Mouse (Mus musculus) T-helper 1 cell (primary cell): ENCODE data around the gene Oasl1.
"Not testable (repeated sequence)": the region's sequence is repeated elsewhere in the genome, so short reads cannot be mapped to it uniquely, and the experiment has no call there.

Experiments
- in situ Hi-C: fragments of 300-600 bp; cut with MboI, MseI; formaldehyde crosslinking; loops from one replicate; pipeline ENCODE4 v1.15.1; 2025; ENCODE audit warnings: high pct_unique_total_duplicates

Gene Oasl1

DNA sequence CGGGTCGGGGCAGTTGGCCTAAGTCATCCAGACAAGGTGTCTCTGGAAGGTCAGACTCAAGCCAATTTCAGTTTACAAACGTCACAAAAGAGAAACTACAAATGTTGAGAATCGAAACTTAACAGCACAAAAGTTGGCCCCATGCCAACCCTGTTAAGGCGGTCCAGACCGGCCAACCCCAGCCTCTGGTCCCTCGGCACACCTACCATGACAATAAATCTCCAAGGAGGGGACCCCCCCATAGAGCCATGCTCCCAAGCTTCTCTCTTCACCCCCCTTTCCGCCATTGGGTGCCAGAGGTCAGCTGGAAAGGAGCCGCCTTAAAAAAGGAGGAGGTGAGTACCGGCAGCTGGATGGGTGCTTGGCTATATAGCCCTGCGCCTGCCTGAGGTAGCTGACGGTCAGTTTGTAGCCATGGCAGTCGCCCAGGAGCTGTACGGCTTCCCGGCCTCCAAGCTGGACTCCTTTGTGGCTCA, at the start of gene Oasl1:
Oasl1 (plus strand) TSS at position 243 of the 476 bp plus-strand sequence.
- in situ Hi-C loops: no loop called here

DNA sequence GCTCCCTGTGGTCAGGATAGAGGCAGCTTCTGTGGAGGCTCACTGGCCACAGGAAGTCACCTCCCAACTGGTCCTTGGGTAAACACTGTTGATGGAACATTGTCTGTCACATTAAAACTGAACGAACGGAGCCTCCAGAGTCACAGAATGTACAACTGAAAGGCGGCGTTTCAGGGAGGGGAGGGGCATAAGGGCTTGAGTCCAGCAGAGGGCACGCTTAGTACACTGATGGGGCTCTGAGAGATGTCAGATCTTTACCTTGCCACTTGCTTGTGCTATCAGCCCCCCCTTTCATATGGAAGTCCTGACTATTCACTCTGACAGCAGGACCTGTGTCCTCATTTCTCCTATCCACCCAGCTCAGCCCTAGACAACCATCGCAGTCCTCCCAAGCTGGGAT, 47.2 kb upstream of the Oasl1 start:
- in situ Hi-C loops: no loop called here

DNA sequence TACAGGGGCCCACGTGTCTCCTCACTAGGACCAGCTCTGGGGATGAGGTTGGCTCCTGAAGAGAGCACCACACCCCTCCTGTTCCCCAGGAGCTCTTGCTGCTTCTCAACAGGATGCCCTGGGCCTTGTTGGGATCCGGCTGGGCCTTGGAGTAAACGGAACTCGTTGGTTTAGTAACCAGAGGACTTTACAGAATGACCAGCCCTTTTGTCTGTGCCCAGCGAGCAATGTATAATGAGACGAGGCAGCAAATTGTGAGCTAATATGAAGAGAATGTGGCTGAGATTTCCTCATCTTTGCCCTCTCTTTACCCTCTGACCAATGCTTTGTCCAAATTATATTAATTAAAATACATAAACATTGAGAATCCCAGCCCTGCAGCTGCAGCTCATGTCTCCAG, 46.7 kb upstream of the Oasl1 start:
- in situ Hi-C loops: no loop called here

DNA sequence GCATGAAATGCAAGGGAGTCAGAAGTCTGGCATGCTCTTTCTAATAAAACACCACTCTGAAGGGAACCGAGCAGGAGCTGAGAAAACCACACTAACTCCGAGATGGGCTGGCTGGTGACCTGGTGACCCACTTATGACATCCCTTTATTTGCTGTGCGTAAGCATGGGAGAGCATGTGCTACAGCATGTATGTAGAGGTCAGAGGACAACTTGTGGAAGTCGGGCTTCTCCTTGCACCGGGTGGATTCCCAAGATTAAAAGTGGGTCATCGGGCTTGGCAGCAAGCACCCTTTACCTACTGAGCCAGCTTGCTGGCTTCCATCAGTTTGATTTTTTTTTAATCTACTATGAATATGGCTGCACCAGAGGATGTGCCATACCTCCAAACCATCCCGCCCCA, 45.6 kb upstream of the Oasl1 start:
- in situ Hi-C loops: no loop called here

DNA sequence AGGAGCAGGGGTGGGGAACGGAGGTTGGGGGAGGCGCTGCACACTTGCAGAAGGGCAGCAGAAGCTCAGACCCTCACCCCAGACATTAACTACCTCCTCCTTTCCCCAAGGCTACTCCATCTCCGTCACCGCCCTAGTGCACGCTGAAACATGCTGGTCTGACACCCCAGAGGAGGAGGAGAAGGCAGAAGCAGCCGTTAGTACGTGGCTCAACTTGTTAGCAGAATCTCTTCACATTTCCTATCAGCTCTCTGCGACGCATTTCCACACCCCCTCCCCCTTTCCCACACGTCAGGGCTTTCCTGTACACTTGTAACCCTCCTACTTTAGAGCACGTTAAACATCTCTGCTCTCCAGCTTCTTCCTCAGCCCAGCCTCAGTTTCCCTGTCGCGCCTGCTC, 43.6 kb upstream of the Oasl1 start:
- in situ Hi-C loops: no loop called here

DNA sequence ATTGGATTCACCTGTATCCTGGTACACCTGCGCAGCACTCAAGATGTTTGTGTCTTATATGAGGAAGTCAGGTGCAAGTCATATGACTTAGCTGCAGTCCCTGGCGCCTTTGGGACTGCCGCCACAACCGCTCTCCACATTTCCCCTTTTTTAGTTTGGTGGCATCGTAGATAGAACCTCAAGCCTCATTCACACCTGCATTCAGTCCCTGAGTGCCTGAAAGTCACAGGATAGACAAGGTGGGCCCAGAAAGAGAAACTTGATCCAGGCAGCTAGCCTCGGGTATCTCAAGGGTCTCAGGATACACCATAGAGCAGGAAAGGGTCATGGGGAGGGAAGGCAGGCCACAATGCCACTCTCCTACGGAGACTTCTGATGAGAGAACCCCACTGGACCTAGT, 40.7 kb upstream of the Oasl1 start:
- in situ Hi-C loops: not testable (repeated sequence)

DNA sequence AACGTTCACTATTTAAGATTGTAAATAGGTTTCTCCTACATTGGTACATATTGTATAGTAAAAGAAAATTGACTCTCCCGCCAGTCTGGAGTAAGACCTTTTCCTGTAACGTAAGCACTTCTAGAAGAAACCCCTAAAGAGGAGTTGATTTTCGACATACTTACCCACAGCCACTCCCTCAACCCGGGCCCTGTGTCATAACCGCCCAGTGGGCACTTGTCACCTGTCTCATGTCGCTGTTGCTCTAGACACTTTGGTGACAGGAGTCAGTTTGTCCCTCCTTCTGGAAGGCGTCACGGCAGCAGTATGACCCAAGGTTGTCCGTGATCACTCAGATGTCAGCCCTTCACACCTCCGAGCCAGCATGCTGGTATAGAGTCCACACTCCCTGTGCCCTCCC, 40.0 kb upstream of the Oasl1 start:
- in situ Hi-C loops: no loop called here

DNA sequence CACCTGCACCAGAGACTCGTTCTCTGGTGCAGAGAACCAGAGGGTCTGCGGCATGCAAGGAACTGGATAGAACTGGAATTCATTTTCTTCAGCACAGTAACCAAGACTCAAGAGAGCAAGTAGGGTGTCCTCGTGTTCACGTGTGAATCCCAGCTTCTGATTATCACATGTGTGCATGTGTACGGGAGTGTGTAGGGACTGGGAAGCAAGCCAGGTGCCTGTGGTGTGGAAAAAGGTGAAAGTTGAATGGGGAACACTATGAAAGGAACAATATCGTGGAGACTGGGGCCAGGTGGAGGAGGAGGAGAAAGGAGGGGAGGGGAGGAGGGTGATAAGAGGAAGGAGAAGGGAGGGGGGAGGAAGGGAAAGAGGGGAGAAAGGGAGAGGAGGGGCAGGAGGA, 36.2 kb upstream of the Oasl1 start:
- in situ Hi-C loops: no loop called here

DNA sequence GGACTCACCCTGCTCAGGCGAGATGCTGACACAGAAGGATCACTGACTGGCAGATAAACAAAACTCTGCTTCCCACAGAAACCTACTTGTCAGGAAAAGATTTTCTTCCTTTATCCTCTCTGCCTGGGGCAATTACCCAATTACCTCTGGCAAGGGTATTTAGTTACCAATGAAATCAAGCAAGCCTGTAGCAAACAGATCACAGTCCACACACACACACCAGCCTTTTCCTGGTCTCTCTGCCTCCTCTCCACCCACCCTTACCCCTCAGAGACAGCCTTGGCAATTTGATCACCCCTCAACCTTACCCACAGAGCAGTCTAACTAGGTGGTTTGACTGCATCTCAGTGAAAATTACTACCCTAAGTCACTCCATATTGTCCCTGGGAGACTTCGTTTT, 34.0 kb upstream of the Oasl1 start:
- in situ Hi-C loops: no loop called here

DNA sequence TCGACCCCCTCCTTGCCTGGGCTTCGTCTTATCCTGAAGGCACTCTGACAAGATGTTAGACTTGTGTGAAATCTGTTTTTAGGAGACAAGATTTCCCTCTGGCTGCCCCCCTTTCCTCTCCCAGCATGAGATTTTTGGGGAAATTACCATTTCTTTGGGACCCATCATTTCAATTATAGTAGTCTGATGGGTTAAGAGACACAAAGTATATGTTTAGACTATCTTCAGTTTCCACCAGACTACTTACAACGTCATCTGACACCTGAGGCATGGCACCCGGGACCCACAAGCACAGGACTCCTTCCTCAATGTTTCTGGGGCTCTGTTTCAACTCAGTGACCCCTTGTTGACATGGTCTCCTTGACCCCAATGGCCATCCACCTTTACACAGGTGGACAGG, 27.5 kb upstream of the Oasl1 start:
- in situ Hi-C loops: no loop called here

DNA sequence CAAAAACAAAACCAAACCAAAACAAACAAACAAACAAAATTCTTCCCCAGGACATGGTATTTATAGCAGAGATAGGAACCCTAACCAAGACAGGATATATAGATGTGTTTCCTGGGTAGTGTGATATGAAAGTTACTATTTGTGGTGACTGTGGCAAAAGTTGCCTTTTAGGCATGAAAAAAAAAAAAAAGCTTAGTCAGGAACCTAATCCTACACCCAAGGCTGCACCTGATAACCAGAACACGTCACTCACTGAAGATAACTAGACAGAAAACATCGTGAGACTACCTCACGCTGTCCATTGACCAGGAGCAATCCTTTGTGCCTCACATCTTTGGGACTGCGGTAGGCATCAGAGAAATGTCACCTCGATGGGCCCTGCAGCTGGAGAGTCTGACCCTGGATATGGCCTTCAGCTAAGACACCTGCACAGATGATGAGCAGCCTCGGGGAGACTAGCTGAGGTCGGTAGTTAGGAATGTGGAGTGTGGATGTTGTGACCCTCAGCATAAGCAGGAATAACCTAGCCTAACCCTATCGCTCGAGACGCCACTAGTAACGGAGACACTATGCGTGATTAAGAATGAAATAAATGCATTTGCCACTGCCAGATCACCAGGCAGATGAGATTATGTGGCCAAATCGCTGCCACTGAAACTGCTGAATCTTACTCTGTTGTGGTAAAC, 26.2 kb upstream of the Oasl1 start, which contains the start of gene Oasl2:
Oasl2 (plus strand) TSS at position 249 of the 686 bp plus-strand sequence.
- in situ Hi-C loops: no loop called here

DNA sequence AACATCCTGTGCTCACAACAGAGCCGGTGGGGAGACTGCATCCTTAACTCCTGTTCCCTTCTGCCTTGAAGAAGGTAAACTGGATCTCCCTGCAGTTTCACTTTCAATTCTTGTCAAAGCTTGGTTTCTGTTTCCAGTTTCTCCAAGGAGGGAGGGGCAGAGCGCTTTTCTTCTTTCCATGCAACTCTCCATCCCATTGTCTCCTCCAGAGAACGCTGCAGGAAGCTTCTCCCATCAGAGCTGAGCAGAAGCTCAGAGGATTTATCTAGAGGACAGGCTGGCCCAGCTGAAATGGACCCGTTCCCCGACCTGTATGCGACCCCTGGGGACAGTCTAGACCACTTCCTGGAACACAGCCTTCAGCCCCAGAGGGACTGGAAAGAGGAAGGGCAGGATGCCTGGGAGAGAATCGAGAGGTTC, 25.7 kb upstream of the Oasl1 start:
- in situ Hi-C loops: no loop called here

DNA sequence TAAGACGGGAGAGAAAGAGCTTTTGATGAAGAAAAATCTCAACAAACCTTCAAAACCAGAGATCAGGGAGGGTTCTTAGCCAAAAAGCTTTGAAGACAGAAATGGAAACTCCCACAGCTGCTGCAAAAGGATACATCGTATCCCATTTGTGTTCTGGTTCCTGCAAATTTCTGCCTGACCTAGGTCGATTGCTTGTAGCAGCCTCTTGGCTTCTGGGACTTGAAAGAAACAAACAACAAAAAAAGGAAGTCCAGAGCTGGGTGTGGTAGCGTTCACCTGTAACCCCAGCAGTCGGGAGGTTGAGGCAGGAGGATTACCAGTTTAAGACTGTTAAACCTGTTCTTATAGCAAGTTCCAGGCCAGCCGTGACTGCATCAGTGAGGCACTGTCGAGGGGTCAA, 24.2 kb upstream of the Oasl1 start:
- in situ Hi-C loops: no loop called here

DNA sequence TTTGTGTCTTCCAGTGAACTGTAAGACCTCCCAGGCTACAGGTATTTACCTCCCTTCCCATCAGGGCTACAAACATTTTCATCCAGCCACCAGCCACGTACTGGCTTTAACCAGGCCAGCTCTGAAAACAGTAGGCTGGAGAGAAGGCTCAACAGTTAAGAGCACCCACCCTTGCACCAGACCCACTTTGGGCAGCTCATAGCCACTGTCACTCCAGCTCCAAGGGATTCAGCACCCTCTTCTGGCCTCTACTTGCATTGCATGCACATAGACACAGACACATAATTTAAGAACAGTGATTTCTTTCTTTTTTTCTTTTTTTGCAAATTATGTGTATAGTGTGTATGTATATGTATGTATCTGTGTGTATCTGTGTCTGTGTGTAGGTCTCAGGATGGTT, 20.6 kb upstream of the Oasl1 start:
- in situ Hi-C loops: no loop called here

DNA sequence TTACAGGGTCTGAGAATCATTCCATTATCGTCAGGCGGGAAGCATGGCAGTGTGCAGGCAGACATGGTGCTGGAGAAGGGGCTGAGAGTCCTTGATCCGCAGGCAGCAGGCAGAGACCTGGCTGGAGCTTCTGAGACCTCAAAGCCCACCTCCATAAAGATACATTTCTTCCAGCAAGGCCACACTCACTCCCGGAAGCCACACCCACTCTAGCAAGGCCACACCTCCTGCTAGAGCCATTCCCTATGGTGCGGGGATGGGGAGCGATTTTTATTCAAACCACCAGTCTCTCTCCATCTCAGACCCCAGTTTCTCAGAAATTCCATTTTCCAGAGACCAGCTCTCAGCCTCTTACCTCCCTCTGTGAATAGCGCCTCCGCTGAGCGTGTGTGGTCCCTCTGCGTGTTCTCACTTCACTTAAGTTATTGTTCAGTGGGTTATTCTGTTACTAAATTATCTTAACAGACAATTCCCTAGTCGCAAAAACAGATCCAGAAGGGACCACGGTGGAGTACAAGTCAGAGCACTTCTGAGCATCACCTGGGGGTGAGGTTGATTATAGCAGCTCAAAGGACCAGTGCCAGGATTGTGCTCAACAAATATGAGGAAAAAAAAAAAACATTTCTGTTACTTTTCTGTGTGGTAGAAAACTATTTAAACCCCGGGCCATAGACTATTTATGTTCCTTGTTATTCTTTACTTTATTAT, 14.3 kb upstream of the Oasl1 start:
- in situ Hi-C loops: no loop called here

DNA sequence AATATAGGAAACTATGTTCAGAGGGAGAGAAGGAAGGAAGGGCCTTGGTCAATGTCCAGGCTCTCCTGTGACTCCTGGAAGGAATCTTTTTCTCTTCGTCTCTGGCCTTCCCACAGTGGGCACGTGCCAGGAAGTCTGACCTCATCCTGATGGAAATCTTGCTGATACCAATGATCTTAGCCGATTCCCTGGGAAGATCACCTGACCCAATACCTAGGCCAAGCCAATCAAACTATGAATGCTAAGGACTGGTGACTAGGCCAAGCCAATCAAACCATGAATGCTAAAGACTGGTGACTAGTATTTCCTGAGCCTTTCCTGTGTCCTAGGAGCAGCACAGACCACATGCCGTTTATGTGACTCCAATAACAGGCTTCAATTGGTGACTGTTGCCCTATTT, 9.4 kb upstream of the Oasl1 start:
- in situ Hi-C loops: no loop called here

DNA sequence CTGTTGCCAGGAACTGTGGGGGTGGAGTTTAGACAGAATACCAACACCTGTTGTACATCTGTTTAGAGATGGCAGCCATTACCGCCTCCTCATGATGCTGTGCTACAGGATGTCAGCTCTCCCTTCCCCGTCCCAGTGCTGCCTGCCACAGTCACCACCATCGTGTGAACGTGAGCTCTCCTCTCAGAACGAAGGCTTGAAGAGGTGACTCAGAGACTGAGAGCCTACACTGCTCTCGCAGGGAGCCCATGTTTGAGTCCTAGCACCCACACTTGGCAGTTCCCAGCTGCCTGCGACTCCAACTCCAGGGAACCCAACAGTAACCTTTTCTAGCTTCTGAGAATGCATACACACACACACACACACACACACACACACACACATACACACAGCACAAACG, 8.2 kb upstream of the Oasl1 start:
- in situ Hi-C loops: no loop called here

DNA sequence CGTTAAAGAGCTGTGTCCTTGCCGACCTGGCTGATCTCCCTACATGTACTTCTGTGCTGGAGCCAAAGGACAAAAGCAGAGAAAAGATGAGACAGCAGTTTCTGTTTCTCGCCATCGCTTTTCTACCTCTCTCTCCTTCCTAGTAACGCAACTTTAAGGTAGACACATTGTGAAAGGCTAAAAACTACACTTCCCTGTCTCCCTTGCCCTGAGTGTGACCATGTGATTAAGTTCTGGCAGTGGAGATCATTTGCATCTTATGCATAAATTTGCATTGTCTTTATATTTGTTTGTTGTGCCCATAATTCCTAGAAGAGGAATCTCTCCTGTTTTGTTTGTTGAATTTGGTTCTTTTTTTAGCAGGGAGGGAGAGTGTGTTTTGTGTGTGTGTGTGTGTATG, 7.2 kb upstream of the Oasl1 start:
- in situ Hi-C loops: no loop called here

DNA sequence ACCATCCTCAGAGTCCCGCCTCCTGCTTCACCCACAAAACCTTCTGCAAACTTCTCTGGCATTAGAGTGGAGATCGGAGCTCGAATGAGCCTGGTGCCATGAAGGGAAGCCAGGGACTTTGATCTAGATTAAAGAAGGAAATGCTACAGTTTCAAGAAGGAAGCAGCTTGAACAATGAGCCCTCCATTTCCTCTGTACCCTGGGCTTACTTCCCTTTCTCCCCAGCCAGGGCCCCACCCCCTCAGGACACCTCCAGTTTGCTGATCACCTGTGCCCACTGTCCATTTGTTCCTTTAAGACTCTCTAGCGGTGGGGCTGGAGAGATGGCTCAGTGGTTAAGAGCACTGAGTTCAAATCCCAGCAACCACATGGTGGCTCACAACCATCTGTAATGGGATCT, 6.3 kb upstream of the Oasl1 start:
- in situ Hi-C loops: no loop called here

DNA sequence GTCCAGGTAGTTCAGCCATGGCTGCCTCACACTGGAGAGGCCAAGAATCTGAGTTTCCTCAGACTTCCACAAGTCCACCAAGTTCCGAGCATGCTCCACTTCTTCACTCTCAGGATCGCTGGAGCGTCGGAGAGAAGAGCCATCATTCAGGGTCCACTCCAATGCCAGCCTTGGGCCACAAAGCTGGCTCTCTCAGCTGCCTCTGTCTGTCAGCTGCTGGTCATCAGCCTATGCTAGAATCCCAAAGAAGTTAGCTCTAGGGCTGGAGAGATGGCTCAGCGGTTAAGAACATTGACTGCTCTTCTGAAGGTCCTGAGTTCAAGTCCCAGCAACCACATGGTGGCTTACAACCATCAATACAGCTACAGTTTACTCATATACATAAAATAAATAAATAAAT, 5.7 kb upstream of the Oasl1 start:
- in situ Hi-C loops: not testable (repeated sequence)

DNA sequence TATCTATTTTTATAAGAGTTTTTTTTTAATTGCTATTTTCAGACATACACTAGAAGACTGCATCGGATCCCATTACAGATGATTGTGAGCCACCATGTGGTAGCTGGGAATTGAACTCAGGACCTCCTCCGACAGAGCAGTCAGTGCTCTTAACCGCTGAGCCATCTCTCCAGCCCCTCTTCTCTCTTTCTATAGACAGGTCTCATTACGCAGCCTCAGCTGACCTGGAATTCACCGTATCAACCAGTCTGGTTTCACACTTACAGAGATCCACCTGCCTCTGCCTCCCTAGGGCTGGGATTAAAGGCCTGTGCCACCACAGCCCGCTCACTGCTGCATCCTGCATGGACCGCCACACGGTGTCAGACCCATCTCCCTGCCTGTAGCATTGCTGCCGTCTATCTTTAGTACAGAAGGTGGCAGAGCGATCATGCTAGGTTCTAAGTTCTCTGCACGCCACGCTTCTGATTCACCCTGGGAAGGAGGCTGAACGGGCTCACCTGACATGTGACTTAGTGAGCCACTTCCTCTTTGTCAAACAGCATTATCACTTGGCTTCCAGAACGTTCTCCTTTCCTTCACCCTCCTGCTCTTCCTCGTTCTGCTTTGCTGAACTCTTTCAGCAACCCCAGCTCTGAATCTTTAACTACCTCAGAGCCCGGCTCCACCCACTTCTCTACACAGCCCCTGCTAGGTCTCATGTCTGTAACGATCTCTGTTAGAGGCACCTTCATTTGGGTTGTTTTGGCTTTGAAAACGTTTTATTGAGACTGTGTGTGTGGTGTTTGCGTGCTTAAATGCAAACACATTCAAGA, 1.3 kb upstream of the Oasl1 start:
- in situ Hi-C loops: no loop called here

DNA sequence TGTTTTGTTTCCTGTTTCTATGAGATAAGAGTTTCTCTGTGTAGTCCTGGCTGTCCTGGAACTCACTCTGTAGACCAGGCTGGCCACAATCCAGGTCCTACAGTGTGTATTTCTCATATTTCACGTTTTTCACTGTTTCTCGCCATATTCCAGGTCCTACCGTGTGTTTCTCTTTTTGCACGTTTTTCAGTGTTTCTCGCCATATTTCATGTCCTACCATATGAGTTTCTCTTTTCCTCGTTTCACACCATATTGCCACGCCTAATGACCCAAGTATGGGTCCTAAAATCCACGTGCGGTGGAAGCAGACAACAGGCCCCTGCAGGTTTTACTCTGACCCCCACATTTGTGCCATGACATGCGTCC, 691 bp upstream of the Oasl1 start:
- in situ Hi-C loops: no loop called here
